Mouse (Mus musculus): ENCODE results near the gene Patz1. TPM values are rescaled to one million over a fixed set of nuclear protein-coding genes. Genes with fewer than 3 reads are reported as not detected.

Gene Patz1
- polyA plus RNA-seq, 1 experiment = 79.0 TPM

GRCm38 (mm10) chr11:3278351-3278750 is 10.3 kb upstream of the Patz1 start:
- Histone ChIP-seq H3K9me3 (peaks cover 28% of the 10 kb centered on the region), H3K27me3 (replicated peaks) (no peaks in the 10 kb centered on the region), H3K4me1 (no peaks in the 10 kb centered on the region), H3K36me3 (replicated peaks; ENCODE audit: low read length) (no peaks in the 10 kb centered on the region), H3K4me3 (replicated peaks) (no peak overlapping the region)
- TF ChIP-seq FLI1 (IDR thresholded peaks at IDR 0.05; ENCODE audit: low read length) (no peak), GATA1 (IDR thresholded peaks at IDR 0.05; ENCODE audit: borderline replicate concordance, low read length) (no peak)

GRCm38 (mm10) chr11:3279729-3280128 is 8.9 kb upstream of the Patz1 start:
- Histone ChIP-seq H3K4me3 (replicated peaks) (no peak overlapping the region), H3K36me3 (replicated peaks; ENCODE audit: low read length) (no peaks in the 10 kb centered on the region), H3K4me1 (no peaks in the 10 kb centered on the region), H3K27me3 (replicated peaks) (no peaks in the 10 kb centered on the region), H3K9me3 (peaks cover 38% of the 10 kb centered on the region)
- TF ChIP-seq GATA1 (IDR thresholded peaks at IDR 0.05; ENCODE audit: borderline replicate concordance, low read length) (no peak), FLI1 (IDR thresholded peaks at IDR 0.05; ENCODE audit: low read length) (no peak)

- peaks cover 4% of the 10 kb centered on the region; the same call in 1 of the 2 replicates for H3K4me1 ChIP-seq
- no peak for TF ChIP-seq GATA1 (IDR thresholded peaks at IDR 0.05; ENCODE audit: borderline replicate concordance, low read length)
- no peak for TF ChIP-seq FLI1 (IDR thresholded peaks at IDR 0.05; ENCODE audit: low read length)
- no peak overlapping the region for H3K4me3 ChIP-seq (replicated peaks)
- no peaks in the 10 kb centered on the region for H3K36me3 ChIP-seq (replicated peaks; ENCODE audit: low read length)
- peaks cover 38% of the 10 kb centered on the region for H3K9me3 ChIP-seq
- no peaks in the 10 kb centered on the region for H3K27me3 ChIP-seq (replicated peaks)
Observed at GRCm38 (mm10) chr11:3282887-3283286, 5.8 kb upstream of the Patz1 start.

- Histone ChIP-seq H3K9me3 (peaks cover 38% of the 10 kb centered on the region), H3K27me3 (replicated peaks) (no peaks in the 10 kb centered on the region), H3K4me3 (replicated peaks) (no peak overlapping the region), H3K4me1 (peaks cover 12% of the 10 kb centered on the region), H3K36me3 (replicated peaks; ENCODE audit: low read length) (no peaks in the 10 kb centered on the region)
- TF ChIP-seq FLI1 (IDR thresholded peaks at IDR 0.05; ENCODE audit: low read length) (no peak), GATA1 (IDR thresholded peaks at IDR 0.05; ENCODE audit: borderline replicate concordance, low read length) (no peak)
Observed at GRCm38 (mm10) chr11:3283645-3284044, 5.0 kb upstream of the Patz1 start.

- peaks cover 18% of the 10 kb centered on the region for H3K4me1 ChIP-seq
- TF ChIP-seq GATA1 (IDR thresholded peaks at IDR 0.05; ENCODE audit: borderline replicate concordance, low read length) (no peak), FLI1 (IDR thresholded peaks at IDR 0.05; ENCODE audit: low read length) (no peak)
- no peaks in the 10 kb centered on the region for H3K27me3 ChIP-seq (replicated peaks)
- H3K36me3 ChIP-seq (replicated peaks; ENCODE audit: low read length) = no peaks in the 10 kb centered on the region
- H3K9me3 ChIP-seq = peaks cover 31% of the 10 kb centered on the region
- no peak overlapping the region for H3K4me3 ChIP-seq (replicated peaks)
Observed at GRCm38 (mm10) chr11:3285940-3286339, 2.7 kb upstream of the Patz1 start.

GRCm38 (mm10) chr11:3287131-3287530 is 1.5 kb upstream of the Patz1 start:
- no peak overlapping the region for H3K4me3 ChIP-seq (replicated peaks)
- no peak for TF ChIP-seq FLI1 (IDR thresholded peaks at IDR 0.05; ENCODE audit: low read length)
- no peak for TF ChIP-seq GATA1 (IDR thresholded peaks at IDR 0.05; ENCODE audit: borderline replicate concordance, low read length)
- H3K36me3 ChIP-seq (replicated peaks; ENCODE audit: low read length) = peaks cover 8% of the 10 kb centered on the region

GRCm38 (mm10) chr11:3287921-3288320 is 753 bp upstream of the Patz1 start:
- Histone ChIP-seq H3K27me3 (replicated peaks) (no peaks in the 10 kb centered on the region), H3K9me3 (peaks cover 14% of the 10 kb centered on the region), H3K4me1 (peaks cover 32% of the 10 kb centered on the region), H3K4me3 (replicated peaks) (no peak overlapping the region), H3K36me3 (replicated peaks; ENCODE audit: low read length) (peaks cover 12% of the 10 kb centered on the region)
- TF ChIP-seq GATA1 (IDR thresholded peaks at IDR 0.05; ENCODE audit: borderline replicate concordance, low read length) (no peak), FLI1 (IDR thresholded peaks at IDR 0.05; ENCODE audit: low read length) (no peak)

More at GRCm38 (mm10) chr11:3287131-3287530, 1.5 kb upstream of the Patz1 start:
- H3K27me3 ChIP-seq (replicated peaks) = no peaks in the 10 kb centered on the region
- H3K9me3 ChIP-seq = peaks cover 19% of the 10 kb centered on the region
- H3K4me1 ChIP-seq = peaks cover 27% of the 10 kb centered on the region

GRCm38 (mm10) chr11:3289302-3289802 is 678 bp downstream of the Patz1 start:
- no peak for TF ChIP-seq GATA1 (IDR thresholded peaks at IDR 0.05; ENCODE audit: borderline replicate concordance, low read length)
- no peak for TF ChIP-seq FLI1 (IDR thresholded peaks at IDR 0.05; ENCODE audit: low read length)
- Histone ChIP-seq H3K27me3 (replicated peaks) (no peaks in the 10 kb centered on the region), H3K36me3 (replicated peaks; ENCODE audit: low read length) (peaks cover 26% of the 10 kb centered on the region)

GRCm38 (mm10) chr11:3289803-3290639 is 1.3 kb downstream of the Patz1 start:
- H3K4me3 ChIP-seq (replicated peaks) = peak overlapping the region; percentile 99
- TF ChIP-seq FLI1 (IDR thresholded peaks at IDR 0.05; ENCODE audit: low read length) (no peak), GATA1 (IDR thresholded peaks at IDR 0.05; ENCODE audit: borderline replicate concordance, low read length) (no peak)
- peaks cover 53% of the 10 kb centered on the region for H3K4me1 ChIP-seq
- peaks cover 31% of the 10 kb centered on the region for H3K36me3 ChIP-seq (replicated peaks; ENCODE audit: low read length)
- H3K27me3 ChIP-seq (replicated peaks) = no peaks in the 10 kb centered on the region
- H3K9me3 ChIP-seq = no peaks in the 10 kb centered on the region

More at GRCm38 (mm10) chr11:3289302-3289802, 678 bp downstream of the Patz1 start:
- peaks cover 47% of the 10 kb centered on the region for H3K4me1 ChIP-seq
- peak overlapping the region; percentile 99 for H3K4me3 ChIP-seq (replicated peaks)
- peaks cover under 1% of the 10 kb centered on the region; the same call in 1 of the 2 replicates for H3K9me3 ChIP-seq
